Mouse (Mus musculus) cerebellum, adult 2 months (tissue): ENCODE measurements around the gene Tiam1.

Source experiments
- CTCF ChIP-seq: fragments of 200-500 bp; IDR thresholded peaks from 2 replicates; pipeline ENCODE4 v1.5.1; 2011; ENCODE audit warnings: low read depth, mild to moderate bottlenecking, control low read depth, low read length, moderate library complexity, borderline replicate concordance; ENCODE audit not compliant: insufficient read depth
- POLR2A ChIP-seq: fragments of 200-500 bp; IDR thresholded peaks from 2 replicates; pipeline ENCODE4 v1.6.1; 2011; ENCODE audit warnings: low read length, control low read depth, borderline replicate concordance; ENCODE audit not compliant: insufficient read depth

DNA sequence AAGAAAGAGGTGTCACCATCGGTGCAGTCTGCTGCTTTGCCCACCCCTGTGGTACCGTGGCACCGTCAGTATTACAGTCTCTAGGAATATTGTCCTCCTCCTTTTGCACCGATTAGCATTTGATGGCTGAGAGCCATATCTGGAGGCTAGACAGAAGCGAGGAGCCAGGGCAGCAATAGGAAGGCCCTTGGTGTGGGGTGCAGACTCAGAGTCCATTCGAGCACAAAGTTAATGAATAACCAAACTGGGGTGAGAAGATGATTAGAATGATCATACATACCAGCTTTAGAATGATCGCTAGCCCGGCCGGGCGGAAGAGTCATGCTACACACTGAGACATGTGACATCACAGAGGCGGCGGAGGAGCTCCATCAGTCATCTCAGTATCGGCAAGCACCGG lies 180.7 kb downstream of the Tiam1 start:
- TF ChIP-seq POLR2A (no peak), CTCF (no peak)
